Mouse (Mus musculus): ENCODE measurements around the gene Amd1. TPM values are rescaled to one million over a fixed set of nuclear protein-coding genes. Genes with fewer than 3 reads are reported as not detected.

Amd1 gene
- polyA plus RNA-seq (2014; fragmentation: Nextera tagmentation; extraction: Ambion mirVana), result 84.4 and 85.2 TPM in 2 replicates

GRCm38 (mm10) chr10:40302140-40302985 is at the start of gene Amd1:
TSS of gene Amd1 (minus strand) at chr10:40302186.
- peak; percentile 96 for ATAC-seq (ENCODE audit: insufficient number of reproducible peaks, insufficient read depth, low FRiP score, low read depth)
- under 1% methylated on average over 55 of the region's 55 CpGs for WGBS

GRCm38 (mm10) chr10:40351156-40351555 is 49.2 kb upstream of the Amd1 start:
- H3K27me3 ChIP-seq (ENCODE audit: control insufficient read depth, insufficient read depth, low read length), result no peaks in the 10 kb centered on the region
- no peaks in the 10 kb centered on the region for H3K36me3 ChIP-seq (ENCODE audit: control insufficient read depth, insufficient read depth, low read length)
- ATAC-seq (ENCODE audit: insufficient number of reproducible peaks, insufficient read depth, low FRiP score, low read depth), result no peak
- H3K4me3 ChIP-seq (ENCODE audit: low read depth, low read length), result no peak overlapping the region
- no peak overlapping the region for H3K9ac ChIP-seq (replicated peaks; ENCODE audit: low read depth, low read length)
- 74% methylated on average over 4 of the region's 4 CpGs for WGBS
- no peaks in the 10 kb centered on the region for H3K9me3 ChIP-seq (ENCODE audit: control insufficient read depth, low read depth, low read length)
- H3K27ac ChIP-seq (ENCODE audit: low read length), result no peak overlapping the region
- H3K4me1 ChIP-seq (ENCODE audit: control insufficient read depth, insufficient read depth, low read length), result peaks cover 11% of the 10 kb centered on the region
- 0 out of 2 replicates have a peak overlapping the region, but pooled peaks have one; percentile 41 for H3K4me2 ChIP-seq (replicated peaks; ENCODE audit: low read depth, low read length)

More at GRCm38 (mm10) chr10:40302140-40302985, at the start of gene Amd1:
- peak within 1 kb of the TSS; percentile 62 for H3K4me2 ChIP-seq (replicated peaks; ENCODE audit: low read depth, low read length)
- H3K27me3 ChIP-seq (ENCODE audit: control insufficient read depth, insufficient read depth, low read length), result no peaks in the 10 kb centered on the region
- H3K4me3 ChIP-seq (ENCODE audit: low read depth, low read length), result peak within 1 kb of the TSS; percentile 92
- H3K36me3 ChIP-seq (ENCODE audit: control insufficient read depth, insufficient read depth, low read length), result no peaks in the 10 kb centered on the region
- H3K9me3 ChIP-seq (ENCODE audit: control insufficient read depth, low read depth, low read length), result no peaks in the 10 kb centered on the region
- peak within 1 kb of the TSS; percentile 95 for H3K9ac ChIP-seq (replicated peaks; ENCODE audit: low read depth, low read length)
- H3K27ac ChIP-seq (ENCODE audit: low read length), result peak within 1 kb of the TSS; percentile 98
- H3K4me1 ChIP-seq (ENCODE audit: control insufficient read depth, insufficient read depth, low read length), result peaks cover 18% of the 10 kb centered on the region; the same call in 1 of the 2 replicates

GRCm38 (mm10) chr10:40350245-40350932 is 48.4 kb upstream of the Amd1 start:
- H3K27me3 ChIP-seq (ENCODE audit: control insufficient read depth, insufficient read depth, low read length), result no peaks in the 10 kb centered on the region
- 48% methylated on average over 12 of the region's 12 CpGs for WGBS
- no peaks in the 10 kb centered on the region for H3K36me3 ChIP-seq (ENCODE audit: control insufficient read depth, insufficient read depth, low read length)
- no peak for ATAC-seq (ENCODE audit: insufficient number of reproducible peaks, insufficient read depth, low FRiP score, low read depth)
- H3K4me2 ChIP-seq (replicated peaks; ENCODE audit: low read depth, low read length), result peak overlapping the region; percentile 41
- no peak overlapping the region; the same call in 1 of the 2 replicates for H3K27ac ChIP-seq (ENCODE audit: low read length)
- peaks cover 11% of the 10 kb centered on the region for H3K4me1 ChIP-seq (ENCODE audit: control insufficient read depth, insufficient read depth, low read length)
- no peak overlapping the region for H3K9ac ChIP-seq (replicated peaks; ENCODE audit: low read depth, low read length)
- peak overlapping the region; percentile 89 for H3K4me3 ChIP-seq (ENCODE audit: low read depth, low read length)
- H3K9me3 ChIP-seq (ENCODE audit: control insufficient read depth, low read depth, low read length), result no peaks in the 10 kb centered on the region

- peak overlapping the region; percentile 89 for H3K4me3 ChIP-seq (ENCODE audit: low read depth, low read length)
- H3K4me2 ChIP-seq (replicated peaks; ENCODE audit: low read depth, low read length), result peak overlapping the region; percentile 41
- no peaks in the 10 kb centered on the region for H3K36me3 ChIP-seq (ENCODE audit: control insufficient read depth, insufficient read depth, low read length)
- no peaks in the 10 kb centered on the region for H3K27me3 ChIP-seq (ENCODE audit: control insufficient read depth, insufficient read depth, low read length)
- no peaks in the 10 kb centered on the region for H3K9me3 ChIP-seq (ENCODE audit: control insufficient read depth, low read depth, low read length)
- H3K9ac ChIP-seq (replicated peaks; ENCODE audit: low read depth, low read length), result peak overlapping the region; percentile 74
- H3K27ac ChIP-seq (ENCODE audit: low read length), result peak overlapping the region; percentile 95
- WGBS, result under 1% methylated on average over 62 of the region's 62 CpGs
- peak; percentile 17 for ATAC-seq (ENCODE audit: insufficient number of reproducible peaks, insufficient read depth, low FRiP score, low read depth)
- peaks cover 11% of the 10 kb centered on the region for H3K4me1 ChIP-seq (ENCODE audit: control insufficient read depth, insufficient read depth, low read length)
Measured at GRCm38 (mm10) chr10:40349631-40350177, 47.7 kb upstream of the Amd1 start.

- peak overlapping the region; percentile 95 for H3K27ac ChIP-seq (ENCODE audit: low read length)
- peak overlapping the region; percentile 89 for H3K4me3 ChIP-seq (ENCODE audit: low read depth, low read length)
- ATAC-seq (ENCODE audit: insufficient number of reproducible peaks, insufficient read depth, low FRiP score, low read depth), result peak; percentile 98
- H3K9me3 ChIP-seq (ENCODE audit: control insufficient read depth, low read depth, low read length), result no peaks in the 10 kb centered on the region
- H3K4me2 ChIP-seq (replicated peaks; ENCODE audit: low read depth, low read length), result peak overlapping the region; percentile 41
- H3K4me1 ChIP-seq (ENCODE audit: control insufficient read depth, insufficient read depth, low read length), result peaks cover 11% of the 10 kb centered on the region
- under 1% methylated on average over 75 of the region's 76 CpGs for WGBS
- no peaks in the 10 kb centered on the region for H3K27me3 ChIP-seq (ENCODE audit: control insufficient read depth, insufficient read depth, low read length)
- no peaks in the 10 kb centered on the region for H3K36me3 ChIP-seq (ENCODE audit: control insufficient read depth, insufficient read depth, low read length)
- H3K9ac ChIP-seq (replicated peaks; ENCODE audit: low read depth, low read length), result peak overlapping the region; percentile 74
Measured at GRCm38 (mm10) chr10:40348566-40349536, 46.9 kb upstream of the Amd1 start.

GRCm38 (mm10) chr10:40347461-40347954 is 45.5 kb upstream of the Amd1 start:
- Histone ChIP-seq H3K27me3 (ENCODE audit: control insufficient read depth, insufficient read depth, low read length) (no peaks in the 10 kb centered on the region), H3K4me3 (ENCODE audit: low read depth, low read length) (peak overlapping the region; percentile 89; the same call in 1 of the 2 replicates), H3K9ac (replicated peaks; ENCODE audit: low read depth, low read length) (no peak overlapping the region), H3K4me2 (replicated peaks; ENCODE audit: low read depth, low read length) (peak overlapping the region; percentile 41), H3K27ac (ENCODE audit: low read length) (peak overlapping the region; percentile 39; the same call in 1 of the 2 replicates), H3K9me3 (ENCODE audit: control insufficient read depth, low read depth, low read length) (no peaks in the 10 kb centered on the region), H3K4me1 (ENCODE audit: control insufficient read depth, insufficient read depth, low read length) (peaks cover 11% of the 10 kb centered on the region), H3K36me3 (ENCODE audit: control insufficient read depth, insufficient read depth, low read length) (no peaks in the 10 kb centered on the region)
- no peak for ATAC-seq (ENCODE audit: insufficient number of reproducible peaks, insufficient read depth, low FRiP score, low read depth)
- WGBS, result 60% methylated on average over 9 of the region's 9 CpGs

GRCm38 (mm10) chr10:40346776-40347403 is 44.9 kb upstream of the Amd1 start:
- no peaks in the 10 kb centered on the region for H3K27me3 ChIP-seq (ENCODE audit: control insufficient read depth, insufficient read depth, low read length)
- H3K4me3 ChIP-seq (ENCODE audit: low read depth, low read length), result no peak overlapping the region
- H3K36me3 ChIP-seq (ENCODE audit: control insufficient read depth, insufficient read depth, low read length), result no peaks in the 10 kb centered on the region
- no peak overlapping the region for H3K27ac ChIP-seq (ENCODE audit: low read length)
- 76% methylated on average over 3 of the region's 3 CpGs for WGBS
- no peaks in the 10 kb centered on the region for H3K9me3 ChIP-seq (ENCODE audit: control insufficient read depth, low read depth, low read length)
- no peak overlapping the region for H3K4me2 ChIP-seq (replicated peaks; ENCODE audit: low read depth, low read length)
- no peak overlapping the region for H3K9ac ChIP-seq (replicated peaks; ENCODE audit: low read depth, low read length)
- ATAC-seq (ENCODE audit: insufficient number of reproducible peaks, insufficient read depth, low FRiP score, low read depth), result no peak
- H3K4me1 ChIP-seq (ENCODE audit: control insufficient read depth, insufficient read depth, low read length), result peaks cover 11% of the 10 kb centered on the region

Data from stomach, embryonic 14.5 days (tissue).